Mouse (Mus musculus) stomach, adult 2 months (tissue): ENCODE data around the gene Zmiz1. TPM values are rescaled to one million over a fixed set of nuclear protein-coding genes. Genes with fewer than 3 reads are reported as not detected.

ENCODE experiments used
- polyA plus RNA-seq: library from polyadenylated mRNA; depleted of rRNA; stranded (reverse); fragments of >200 nt; gene quantifications from 2 replicates; pipeline ENCODE4 v1.2.3, GENCODE M21; 2012; rRNA removed

Zmiz1 gene
- 23.0 and 29.8 TPM in 2 replicates for polyA plus RNA-seq

GRCm38 (mm10) chr14:25459016-25459393, at the start of gene Zmiz1:
Gene Zmiz1, plus strand, starts transcription at chr14:25459185.

DNA sequence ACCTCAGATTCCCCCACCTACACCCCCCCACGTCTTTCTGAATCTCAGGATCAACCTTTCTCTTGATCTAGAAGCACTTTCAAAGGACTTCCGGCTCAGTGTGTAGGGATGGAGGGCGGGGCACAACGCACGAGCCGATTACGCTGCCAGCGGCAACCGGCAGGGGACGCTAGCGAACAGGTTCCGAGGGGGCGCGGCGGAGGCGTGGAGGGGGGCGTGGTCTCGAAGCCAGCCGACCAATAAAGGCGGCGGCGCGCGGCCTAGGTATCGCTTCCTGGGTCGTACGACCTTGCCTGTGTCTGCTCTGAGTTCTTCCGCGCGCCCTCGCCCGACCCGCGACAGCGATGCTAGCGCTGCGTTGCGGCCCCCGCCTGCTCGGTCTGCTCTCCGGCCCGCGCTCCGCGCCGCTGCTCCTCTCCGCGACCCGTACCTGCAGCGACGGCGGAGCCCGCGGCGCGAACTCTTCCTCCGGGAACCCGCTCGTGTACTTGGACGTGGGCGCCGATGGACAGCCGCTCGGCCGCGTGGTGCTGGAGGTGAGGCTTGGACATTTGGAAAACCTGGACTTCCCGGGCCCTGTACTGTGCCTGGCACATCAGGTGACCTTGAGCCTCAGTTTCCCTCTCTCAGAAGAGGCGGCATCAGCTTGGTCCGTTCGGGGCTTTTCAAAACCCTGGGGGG, 235.0 kb downstream of the Zmiz1 start, which contains the start of gene Ppif:
Gene Ppif, plus strand, starts transcription at position 267 of the 681 bp plus-strand sequence.

Other genes starting within 250 kb of the Zmiz1 start
- gene Ppif, start 235.0 kb downstream of the Zmiz1 start, polyA plus RNA-seq = 223 and 254 TPM in 2 replicates